Mouse (Mus musculus) B cell, adult 67 days (primary cell): Measurements from ENCODE around the gene Gba2. TPM values are rescaled to one million over a fixed set of nuclear protein-coding genes. Genes with fewer than 3 reads are reported as not detected.

Experiments
- total RNA-seq, 2 experiments: library from RNA; stranded (reverse); gene quantifications; 4 replicates each; pipeline ENCODE4 v1.2.4; 2023

The Gba2 gene
- 10 to 100 TPM; 43.2 to 50.3 TPM for total RNA-seq

GRCm38 (mm10) chr4:43578376-43579204, at the start of gene Gba2, which contains the start of gene Rgp1:
Gene Gba2 (minus strand): TSS chr4:43578873.
Gene Rgp1 (plus strand): TSS chr4:43578715.

DNA sequence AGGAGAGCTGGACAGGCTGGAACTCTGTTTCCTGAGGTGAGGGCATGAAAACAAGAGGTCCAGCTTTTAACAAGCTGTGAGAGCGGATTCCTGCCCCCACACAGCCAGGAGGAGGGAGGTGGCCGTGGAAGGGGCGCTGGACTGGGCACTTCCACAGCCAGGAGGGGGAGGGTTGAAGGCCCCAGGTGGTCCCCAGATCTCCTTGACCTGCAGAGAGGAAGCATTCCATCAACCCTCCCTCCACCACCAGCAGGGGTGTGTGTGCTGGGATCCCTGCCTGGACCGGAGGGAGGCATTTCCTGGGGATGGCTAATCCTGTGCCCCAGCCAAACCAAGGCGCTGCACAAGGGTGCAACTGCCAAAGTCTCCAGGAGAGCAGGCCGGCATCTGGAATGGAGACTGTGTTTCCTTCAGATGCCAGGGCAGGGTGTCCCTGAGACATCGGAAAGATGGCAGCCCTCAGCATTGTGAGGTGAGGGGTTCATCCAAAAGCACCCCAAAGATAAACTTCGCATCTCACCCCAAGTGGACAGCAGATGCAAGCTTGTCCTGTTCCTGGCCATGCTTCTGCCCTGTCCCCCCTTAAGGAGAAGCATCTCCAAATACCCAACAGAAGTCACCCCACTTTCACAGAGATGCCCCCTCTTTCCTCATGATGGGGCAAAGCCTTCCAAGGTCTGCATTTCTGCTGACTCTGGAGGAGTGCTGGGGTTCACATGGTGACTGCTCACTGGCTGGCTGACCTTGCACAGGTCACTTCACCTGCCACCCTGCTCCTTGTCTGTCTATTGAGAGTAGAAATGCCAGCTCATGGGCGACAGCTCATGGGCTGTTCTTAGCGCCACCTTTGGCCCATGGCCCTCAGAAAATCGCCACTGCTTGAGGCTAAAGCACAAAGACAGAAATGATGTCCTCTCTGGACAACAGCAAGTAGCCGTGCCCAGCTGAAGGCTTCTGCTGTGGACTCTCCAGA, 6.1 kb upstream of the Gba2 start, which contains the start of gene Msmp:
TSS of gene Msmp (minus strand) at position 51 of the 973 bp plus-strand sequence.

GRCm38 (mm10) chr4:43561997-43562768, 16.5 kb downstream of the Gba2 start, which contains the start of the genes Creb3 and Tln1:
Gene Creb3 (plus strand): TSS chr4:43562332.
Gene Tln1 (minus strand): TSS chr4:43562691.

Other genes with a start within 250 kb of the Gba2 start
- not detected for gene Rusc2, start 196.9 kb downstream of the Gba2 start, total RNA-seq
- not detected for gene Fam166b, start 149.7 kb downstream of the Gba2 start, total RNA-seq
- 10 to 100 TPM; 71.2 to 74.1 TPM for gene Tesk1, start 136.9 kb downstream of the Gba2 start, total RNA-seq
- gene Cd72, start 124.2 kb downstream of the Gba2 start, total RNA-seq, result 100 to 1,000 TPM; 512 to 548 TPM
- gene Sit1, start 95.1 kb downstream of the Gba2 start, total RNA-seq, result 10 to 100 TPM; 10.3 to 18.2 TPM
- 10 to 100 TPM; 27.5 to 31.2 TPM for gene Ccdc107, start 86.0 kb downstream of the Gba2 start, total RNA-seq
- gene Arhgef39, start 79.2 kb downstream of the Gba2 start, total RNA-seq, result 1 to 10 TPM; 1.5 to 2.7 TPM
- gene Car9, start 71.9 kb downstream of the Gba2 start, total RNA-seq, result under 1 TPM; 0.32 to 0.86 TPM
- gene Tpm2, start 55.1 kb downstream of the Gba2 start, total RNA-seq, result not detected
- 10 to 100 TPM; 68.9 to 74.4 TPM for gene Creb3, start 16.5 kb downstream of the Gba2 start, total RNA-seq
- 100 to 1,000 TPM; 274 to 317 TPM for gene Tln1, start 16.2 kb downstream of the Gba2 start, total RNA-seq
- 10 to 100 TPM; 55.0 to 64.4 TPM for gene Rgp1, start 158 bp downstream of the Gba2 start, total RNA-seq
- not detected for gene Msmp, start 5.6 kb upstream of the Gba2 start, total RNA-seq
- 1 to 10 TPM; 1.4 to 4.2 TPM for gene Npr2, start 53.1 kb upstream of the Gba2 start, total RNA-seq
- under 1 TPM in 1 of 2 experiments, not detected in 1; 0.52 TPM for gene Spag8, start 74.7 kb upstream of the Gba2 start, total RNA-seq
- 10 to 100 TPM; 21.1 to 23.2 TPM for gene Hint2, start 77.6 kb upstream of the Gba2 start, total RNA-seq
- gene Tmem8b, start 90.1 kb upstream of the Gba2 start, total RNA-seq, result 1 to 10 TPM; 3.4 to 5.9 TPM
- gene Fam221b, start 90.3 kb upstream of the Gba2 start, total RNA-seq, result under 1 TPM in 1 of 2 experiments, not detected in 1; 0.15 TPM
- not detected for gene Olfr70, start 121.9 kb upstream of the Gba2 start, total RNA-seq
- not detected for gene Olfr71, start 131.4 kb upstream of the Gba2 start, total RNA-seq
- gene Hrct1, start 148.3 kb upstream of the Gba2 start, total RNA-seq, result not detected
- not detected for gene Spaar, start 151.2 kb upstream of the Gba2 start, total RNA-seq
- not detected for gene Olfr159, start 192.1 kb upstream of the Gba2 start, total RNA-seq
- gene Olfr156, start 245.0 kb upstream of the Gba2 start, total RNA-seq, result not detected